ENCODE assay signal across 1 mouse cellular context in genomic region chr19:46344710-46345419, GRCm38 (mm10).
TF ChIP-seq lines count a peak whose summit lies in the region.

No protein-coding gene starts in this region.

TF ChIP-seq in MEL, 35 proteins besides CTCF, POLR2A, EP300 and RAD21 (continued from another document):
- TF ChIP-seq CHD2 (IDR thresholded peaks at IDR 0.05; ENCODE audit: low read length) (no peak), MYB (IDR thresholded peaks at IDR 0.05; ENCODE audit: low read depth, low read length) (no peak), USF2 (IDR thresholded peaks at IDR 0.05; ENCODE audit: borderline replicate concordance in 1 of 2, insufficient read depth in 1 of 2, low read depth in 1 of 2, low read length in 2 of 2) (no peak), POLR2AphosphoS5 (IDR thresholded peaks at IDR 0.05; ENCODE audit: borderline replicate concordance, low read depth, low read length) (no peak), UBTF (IDR thresholded peaks at IDR 0.05; ENCODE audit: borderline replicate concordance, insufficient read depth, low read depth, low read length) (no peak), ZKSCAN1 (IDR thresholded peaks at IDR 0.05; ENCODE audit: low read depth, low read length) (no peak), BHLHE40 (IDR thresholded peaks at IDR 0.05; ENCODE audit: borderline replicate concordance, low read depth, low read length) (no peak), GABPA (IDR thresholded peaks at IDR 0.05; ENCODE audit: low read depth, low read length) (no peak), TBP (IDR thresholded peaks at IDR 0.05; ENCODE audit: low read depth, low read length) (no peak), MEF2A (IDR thresholded peaks at IDR 0.05; ENCODE audit: extremely low read depth, insufficient replicate concordance, low read depth, low read length, poor library complexity, severe bottlenecking) (no peak), ETS1 (IDR thresholded peaks at IDR 0.05; ENCODE audit: low read depth, low read length) (no peak), ZC3H11A (IDR thresholded peaks at IDR 0.05; ENCODE audit: low read depth, low read length) (no peak), SIN3A (IDR thresholded peaks at IDR 0.05; ENCODE audit: low read length) (peak; percentile 41)
